Mouse (Mus musculus): Measurements from ENCODE around the gene 9830107B12Rik. TPM values are rescaled to one million over a fixed set of nuclear protein-coding genes. Genes with fewer than 3 reads are reported as not detected.
A peak's percentile ranks its signal among the peaks of the same experiment; 100 is the strongest.

Gene 9830107B12Rik
- polyA plus RNA-seq, 1 experiment, result not detected

DNA sequence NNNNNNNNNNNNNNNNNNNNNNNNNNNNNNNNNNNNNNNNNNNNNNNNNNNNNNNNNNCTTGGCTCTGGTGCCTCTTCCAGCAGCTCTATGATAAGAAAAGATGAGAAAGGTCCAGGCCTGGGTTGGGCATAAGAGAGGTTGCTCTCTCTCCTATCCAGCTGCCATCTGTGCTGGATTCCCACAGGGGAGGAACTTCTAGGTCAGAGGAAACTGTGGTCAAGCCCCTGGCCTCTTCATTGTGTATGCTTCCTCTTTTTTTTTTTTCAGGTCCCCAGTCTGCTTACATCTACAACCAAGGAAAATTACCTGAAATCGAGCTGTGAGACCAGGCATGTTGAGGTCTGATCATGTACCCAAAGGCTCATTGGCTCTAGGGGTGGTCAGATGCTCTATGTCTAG lies 27.5 kb downstream of the 9830107B12Rik start:
- Histone ChIP-seq H3K27ac (ENCODE audit: insufficient read depth, low read length) (no peak overlapping the region), H3K27me3 (ENCODE audit: control insufficient read depth, insufficient read depth, low read length) (no peaks in the 10 kb centered on the region), H3K4me3 (replicated peaks; ENCODE audit: insufficient read depth, low read depth, low read length) (no peak overlapping the region), H3K4me1 (ENCODE audit: control insufficient read depth, insufficient read depth, low read length) (no peaks in the 10 kb centered on the region)
- 50% methylated on average over 1 of the region's 1 CpGs for WGBS
- no peak for DNase-seq
- TF ChIP-seq CTCF (IDR thresholded peaks at IDR 0.05; ENCODE audit: borderline replicate concordance, insufficient read depth, low read depth, low read length) (no peak), POLR2A (IDR thresholded peaks at IDR 0.05; ENCODE audit: borderline replicate concordance, insufficient read depth, low read length) (no peak)

DNA sequence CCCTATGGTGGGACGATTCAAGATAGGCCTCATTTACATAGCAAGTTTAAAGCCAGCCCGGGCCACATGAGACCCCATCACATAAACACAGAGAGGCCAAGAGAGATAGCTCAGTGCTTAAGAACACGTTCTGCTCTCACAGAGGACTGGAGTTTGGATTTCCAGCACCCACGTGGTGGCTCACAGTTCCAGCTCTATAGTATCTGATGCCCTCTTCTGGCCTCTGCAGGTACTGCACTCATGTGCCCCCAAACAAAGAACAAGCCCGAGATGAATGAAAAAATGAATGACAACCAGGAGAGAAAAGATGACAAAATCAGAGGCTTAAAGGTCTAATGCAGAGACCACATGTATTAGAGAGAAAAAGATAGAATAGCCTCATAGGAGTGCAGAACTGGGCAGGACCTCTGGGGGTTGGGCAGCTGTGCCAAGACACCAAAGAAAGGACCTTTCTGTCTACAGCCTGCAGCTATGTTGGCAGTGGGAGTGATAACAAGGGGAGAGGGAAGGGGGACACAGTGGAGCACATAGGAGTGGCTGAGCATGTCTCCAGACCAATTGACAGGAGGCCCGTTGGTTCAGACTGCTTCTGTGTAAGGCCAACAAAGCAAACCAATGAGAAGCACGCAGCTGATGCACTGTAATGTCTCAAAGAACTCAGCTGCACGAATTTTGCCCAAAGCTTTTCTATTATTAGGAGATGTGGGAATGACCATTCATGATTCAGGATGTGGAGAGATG lies 35.4 kb downstream of the 9830107B12Rik start:
- peak in 1 of 2 experiments; percentile 15 for DNase-seq
- no peaks in the 10 kb centered on the region for H3K27me3 ChIP-seq (ENCODE audit: control insufficient read depth, insufficient read depth, low read length)
- 45% methylated on average over 8 of the region's 8 CpGs for WGBS
- H3K4me3 ChIP-seq (replicated peaks; ENCODE audit: insufficient read depth, low read depth, low read length), result no peak overlapping the region
- H3K4me1 ChIP-seq (ENCODE audit: control insufficient read depth, insufficient read depth, low read length), result no peaks in the 10 kb centered on the region
- no peak overlapping the region for H3K27ac ChIP-seq (ENCODE audit: insufficient read depth, low read length)
- TF ChIP-seq POLR2A (IDR thresholded peaks at IDR 0.05; ENCODE audit: borderline replicate concordance, insufficient read depth, low read length) (no peak), CTCF (IDR thresholded peaks at IDR 0.05; ENCODE audit: borderline replicate concordance, insufficient read depth, low read depth, low read length) (peak; percentile 45; the same call in 1 of the 2 replicates)

DNA sequence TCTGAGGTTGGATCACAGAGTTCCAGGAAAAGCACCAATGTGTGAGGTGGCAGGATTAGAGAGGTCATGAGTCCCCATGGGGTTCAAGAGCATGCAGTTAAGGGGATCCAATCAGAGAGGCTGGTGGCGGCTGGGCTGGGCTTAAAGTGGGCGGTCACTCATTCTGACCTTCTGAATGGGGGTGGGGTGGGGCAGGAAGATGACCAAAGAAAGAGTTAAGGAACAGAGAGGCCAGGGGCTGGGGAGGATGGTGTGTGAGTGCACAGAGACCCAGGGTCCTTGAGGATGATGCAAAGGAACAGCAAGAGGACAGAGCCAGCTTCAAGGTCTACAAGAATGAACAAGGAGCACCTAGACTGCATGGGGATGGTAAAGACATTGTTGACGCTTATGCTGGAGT lies 37.5 kb downstream of the 9830107B12Rik start:
- no peak overlapping the region for H3K27ac ChIP-seq (ENCODE audit: insufficient read depth, low read length)
- no peaks in the 10 kb centered on the region for H3K4me1 ChIP-seq (ENCODE audit: control insufficient read depth, insufficient read depth, low read length)
- no peak overlapping the region for H3K4me3 ChIP-seq (replicated peaks; ENCODE audit: insufficient read depth, low read depth, low read length)
- TF ChIP-seq POLR2A (IDR thresholded peaks at IDR 0.05; ENCODE audit: borderline replicate concordance, insufficient read depth, low read length) (no peak), CTCF (IDR thresholded peaks at IDR 0.05; ENCODE audit: borderline replicate concordance, insufficient read depth, low read depth, low read length) (no peak)
- H3K27me3 ChIP-seq (ENCODE audit: control insufficient read depth, insufficient read depth, low read length), result no peaks in the 10 kb centered on the region
- no peak for DNase-seq
- 79% methylated on average over 3 of the region's 3 CpGs for WGBS

DNA sequence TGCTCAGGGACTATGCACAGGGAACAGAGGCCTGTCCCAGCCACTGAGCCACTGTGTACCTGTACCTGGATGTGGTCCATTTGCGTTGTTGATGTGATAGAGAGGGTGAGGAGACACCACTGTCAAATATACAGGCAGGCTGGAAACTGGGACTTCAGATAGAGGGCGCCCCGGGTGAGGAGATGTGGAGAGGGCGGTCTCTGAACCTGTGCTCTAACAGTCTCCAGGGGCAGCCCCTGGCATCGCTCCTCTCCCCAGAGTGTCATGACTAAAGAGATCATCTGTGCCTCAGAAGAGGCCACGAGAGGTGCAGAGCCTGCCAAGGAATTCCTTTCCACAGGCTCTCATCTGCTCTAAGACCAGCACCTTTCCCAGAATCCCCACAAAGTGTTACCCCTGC lies 38.2 kb downstream of the 9830107B12Rik start:
- Histone ChIP-seq H3K27me3 (ENCODE audit: control insufficient read depth, insufficient read depth, low read length) (no peaks in the 10 kb centered on the region), H3K4me1 (ENCODE audit: control insufficient read depth, insufficient read depth, low read length) (no peaks in the 10 kb centered on the region), H3K27ac (ENCODE audit: insufficient read depth, low read length) (no peak overlapping the region), H3K4me3 (replicated peaks; ENCODE audit: insufficient read depth, low read depth, low read length) (no peak overlapping the region)
- no peak for DNase-seq
- TF ChIP-seq POLR2A (IDR thresholded peaks at IDR 0.05; ENCODE audit: borderline replicate concordance, insufficient read depth, low read length) (no peak), CTCF (IDR thresholded peaks at IDR 0.05; ENCODE audit: borderline replicate concordance, insufficient read depth, low read depth, low read length) (no peak)
- WGBS, result 30% methylated on average over 6 of the region's 6 CpGs

DNA sequence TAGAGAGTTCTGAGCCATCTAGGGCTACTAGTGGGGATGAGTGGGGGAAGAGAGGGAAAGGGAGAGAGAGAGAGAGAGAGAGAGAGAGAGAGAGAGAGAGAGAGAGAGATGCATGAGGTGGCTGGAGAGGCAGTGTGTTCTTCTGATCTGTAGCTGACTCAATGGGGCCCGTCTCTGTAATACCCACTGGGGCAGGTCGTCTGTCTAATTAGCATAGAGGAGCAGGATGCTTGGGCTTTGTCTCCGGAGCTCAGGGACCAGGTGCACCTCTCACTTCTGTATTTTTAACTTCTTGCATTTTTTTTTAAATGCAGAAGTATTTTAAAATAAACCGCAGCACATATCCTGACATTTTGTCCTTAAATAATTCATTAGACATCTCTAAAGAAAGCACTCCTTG lies 38.7 kb downstream of the 9830107B12Rik start:
- no peak for DNase-seq
- Histone ChIP-seq H3K4me1 (ENCODE audit: control insufficient read depth, insufficient read depth, low read length) (no peaks in the 10 kb centered on the region), H3K27me3 (ENCODE audit: control insufficient read depth, insufficient read depth, low read length) (no peaks in the 10 kb centered on the region), H3K4me3 (replicated peaks; ENCODE audit: insufficient read depth, low read depth, low read length) (no peak overlapping the region), H3K27ac (ENCODE audit: insufficient read depth, low read length) (no peak overlapping the region)
- TF ChIP-seq CTCF (IDR thresholded peaks at IDR 0.05; ENCODE audit: borderline replicate concordance, insufficient read depth, low read depth, low read length), result no peak
- TF ChIP-seq POLR2A (IDR thresholded peaks at IDR 0.05; ENCODE audit: borderline replicate concordance, insufficient read depth, low read length), result no peak
- WGBS, result 51% methylated on average over 4 of the region's 4 CpGs

DNA sequence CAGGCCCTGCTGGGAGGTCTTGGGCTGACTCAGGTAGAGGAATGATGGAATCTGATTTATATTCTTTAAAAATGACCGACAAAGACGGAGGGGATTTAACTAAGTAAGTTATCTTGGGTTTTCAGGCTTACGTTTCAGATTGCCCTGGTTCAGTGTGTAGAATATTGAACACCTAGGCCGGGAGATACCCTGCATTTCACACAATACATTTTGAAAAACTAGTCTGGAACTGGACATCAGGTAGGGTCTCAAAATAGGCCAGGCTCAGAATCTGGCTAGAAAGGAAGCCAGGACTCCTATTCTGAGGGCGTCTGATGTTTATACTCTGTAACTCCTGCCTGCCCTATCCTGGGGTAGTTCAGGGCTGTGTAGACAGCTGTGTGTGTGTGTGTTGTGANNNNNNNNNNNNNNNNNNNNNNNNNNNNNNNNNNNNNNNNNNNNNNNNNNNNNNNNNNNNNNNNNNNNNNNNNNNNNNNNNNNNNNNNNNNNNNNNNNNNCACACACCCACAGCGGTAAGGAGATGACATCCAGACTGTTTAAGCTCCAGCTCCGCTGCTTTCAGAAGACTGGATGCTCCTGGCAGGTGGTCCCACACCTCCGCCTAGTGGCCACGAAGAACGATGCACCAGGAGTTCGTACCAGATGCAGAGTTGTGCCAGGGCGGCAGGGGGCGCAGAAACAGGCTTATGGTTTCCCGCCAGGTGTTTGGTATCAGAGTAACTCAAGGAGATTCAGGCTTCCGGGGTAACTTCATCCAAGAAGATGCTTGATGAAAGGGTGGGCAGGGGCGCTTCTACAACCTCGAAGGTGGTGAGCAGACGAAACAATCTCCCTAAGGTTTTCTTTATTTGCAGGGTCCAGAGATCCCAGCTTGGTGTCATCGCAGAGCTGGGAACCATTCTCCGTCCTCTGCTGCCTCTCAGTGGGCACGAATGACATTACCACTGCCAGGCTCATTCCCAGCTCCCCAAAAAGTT lies 45.3 kb downstream of the 9830107B12Rik start:
- peak overlapping the region; percentile 16 for H3K4me3 ChIP-seq (replicated peaks; ENCODE audit: insufficient read depth, low read depth, low read length)
- TF ChIP-seq POLR2A (IDR thresholded peaks at IDR 0.05; ENCODE audit: borderline replicate concordance, insufficient read depth, low read length), result no peak
- peak; percentile 86 for TF ChIP-seq CTCF (IDR thresholded peaks at IDR 0.05; ENCODE audit: borderline replicate concordance, insufficient read depth, low read depth, low read length)
- peaks cover 2% of the 10 kb centered on the region; the same call in 1 of the 2 replicates for H3K27me3 ChIP-seq (ENCODE audit: control insufficient read depth, insufficient read depth, low read length)
- 18% methylated on average over 20 of the region's 21 CpGs for WGBS
- H3K27ac ChIP-seq (ENCODE audit: insufficient read depth, low read length), result no peak overlapping the region
- DNase-seq, result peak; percentile 75 to 81
- H3K4me1 ChIP-seq (ENCODE audit: control insufficient read depth, insufficient read depth, low read length), result peaks cover 4% of the 10 kb centered on the region; the same call in 1 of the 2 replicates

DNA sequence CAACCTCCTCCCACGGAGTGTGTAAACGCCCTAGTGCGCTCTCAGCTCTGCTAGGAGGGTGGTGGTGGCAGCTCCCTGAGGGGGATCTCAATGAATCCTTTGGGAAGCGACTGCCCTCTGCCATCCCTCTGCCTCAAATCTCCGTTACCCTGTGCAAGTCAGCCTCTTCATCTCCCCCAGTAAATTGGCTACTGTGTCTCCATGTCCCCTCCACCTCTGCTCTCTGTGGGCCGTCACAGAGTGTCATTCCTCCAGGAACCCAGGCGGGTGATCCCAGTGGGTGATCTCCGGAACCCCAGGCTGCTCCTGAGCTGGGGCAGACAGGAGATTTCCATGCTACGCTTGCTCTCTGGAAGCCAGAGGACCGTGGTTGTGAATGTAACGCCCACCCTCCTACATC lies 46.8 kb downstream of the 9830107B12Rik start:
- TF ChIP-seq POLR2A (IDR thresholded peaks at IDR 0.05; ENCODE audit: borderline replicate concordance, insufficient read depth, low read length), result no peak
- TF ChIP-seq CTCF (IDR thresholded peaks at IDR 0.05; ENCODE audit: borderline replicate concordance, insufficient read depth, low read depth, low read length), result no peak
- Histone ChIP-seq H3K4me1 (ENCODE audit: control insufficient read depth, insufficient read depth, low read length) (peaks cover 4% of the 10 kb centered on the region; the same call in 1 of the 2 replicates), H3K27ac (ENCODE audit: insufficient read depth, low read length) (no peak overlapping the region), H3K27me3 (ENCODE audit: control insufficient read depth, insufficient read depth, low read length) (peaks cover 2% of the 10 kb centered on the region; the same call in 1 of the 2 replicates), H3K4me3 (replicated peaks; ENCODE audit: insufficient read depth, low read depth, low read length) (no peak overlapping the region)
- WGBS, result 19% methylated on average over 11 of the region's 11 CpGs
- no peak for DNase-seq

All from cerebellum, adult 2 months (tissue).